Mouse (Mus musculus): Measurements from ENCODE around the gene March4.

DNA sequence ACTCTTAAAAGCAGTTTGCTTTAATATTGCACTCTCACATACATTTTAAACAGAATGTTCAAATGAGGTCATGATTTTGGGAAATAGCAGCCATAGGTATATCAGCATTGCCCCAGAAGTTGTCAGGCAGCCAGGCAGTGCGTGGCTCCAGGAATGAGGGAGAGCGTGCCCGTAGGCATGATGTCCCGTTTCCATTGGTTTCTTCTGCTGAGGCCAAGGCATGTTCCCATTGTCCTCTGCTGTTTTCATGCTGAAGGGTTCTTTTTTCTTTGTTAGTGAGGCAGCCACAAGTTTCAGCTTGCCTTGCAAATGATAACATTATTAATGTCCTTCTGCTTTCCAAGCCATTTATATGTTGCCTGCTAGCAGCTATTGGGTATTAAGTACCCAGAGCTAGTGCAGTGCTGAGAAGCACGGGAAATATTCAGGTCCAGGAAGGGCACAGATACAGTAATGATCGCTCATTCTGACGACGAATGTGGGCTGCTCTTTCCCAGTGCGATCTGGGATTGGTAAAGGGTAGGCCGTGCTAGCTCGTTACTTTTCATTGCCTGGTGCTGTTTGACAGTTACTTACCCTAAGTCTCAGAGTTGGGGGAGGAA, 156.9 kb downstream of the March4 start:
- TF ChIP-seq CTCF (IDR thresholded peaks at IDR 0.05; ENCODE audit: low read depth) (no peak), EP300 (optimal IDR thresholded peaks at IDR 0.05) (no peak)
